Comparison of ENCODE assay signal across 15 mouse cellular contexts in the genomic region with DNA sequence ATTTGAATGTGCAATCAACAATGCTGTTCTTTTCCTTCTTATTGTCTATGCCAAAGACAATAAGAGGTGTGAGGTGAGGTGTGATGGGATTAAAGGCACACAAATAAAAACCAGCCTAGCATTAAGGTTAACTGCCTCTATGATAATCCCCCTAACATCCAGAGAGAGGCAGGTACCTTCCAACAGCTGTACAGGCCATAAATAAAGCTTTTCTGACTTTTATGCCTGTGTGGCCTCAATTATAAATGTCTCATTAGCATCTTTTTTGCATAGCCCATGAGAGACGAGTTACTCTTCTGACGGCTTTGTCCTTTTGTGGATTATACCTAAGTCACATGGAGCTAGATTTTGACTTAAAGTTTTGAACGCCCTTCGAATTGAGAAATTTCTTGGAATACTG.
"Had no signal": no experiment of that assay in that cellular context is flagged by ENCODE, and none has a peak within 500 bp of the region (broad histone marks: within the 10 kb centered on the region; RNA-seq: fewer than 3 reads in every experiment).

No protein-coding gene starts in this region.

- H3K4me1 ChIP-seq: midbrain, embryonic 10.5 days; midbrain, embryonic 13.5 days; midbrain, embryonic 15.5 days; stomach, embryonic 15.5 days had no signal

- H3K4me3 ChIP-seq: liver, embryonic 12.5 days; midbrain, embryonic 10.5 days; midbrain, embryonic 13.5 days; midbrain, embryonic 15.5 days; stomach, embryonic 15.5 days had no signal

- H3K9me3 ChIP-seq: liver, embryonic 12.5 days; midbrain, embryonic 10.5 days; midbrain, embryonic 13.5 days; midbrain, embryonic 15.5 days; stomach, embryonic 15.5 days had no signal

- H3K36me3 ChIP-seq: liver, embryonic 12.5 days; midbrain, embryonic 10.5 days; midbrain, embryonic 13.5 days; midbrain, embryonic 15.5 days; stomach, embryonic 15.5 days had no signal

- H3K9ac ChIP-seq: liver, embryonic 14.5 days; lung, embryonic 14.5 days; midbrain, embryonic 13.5 days; midbrain, embryonic 15.5 days; stomach, embryonic 15.5 days had no signal

- DNase-seq: lung, adult 18-20 months; lung, embryonic 14.5 days; lung, postnatal 10 days; lung, postnatal 4 days; right cerebral cortex, postnatal 14 days; thymus, adult 2 months; thymus, postnatal 25 days; thymus, postnatal 4 days had no signal

- H3K27ac ChIP-seq: liver, embryonic 12.5 days; liver, embryonic 14.5 days; midbrain, embryonic 10.5 days; midbrain, embryonic 13.5 days; midbrain, embryonic 15.5 days; stomach, embryonic 15.5 days; stomach, postnatal 0 days had no signal

- H3K27me3 ChIP-seq: liver, embryonic 12.5 days; midbrain, embryonic 13.5 days; midbrain, embryonic 15.5 days; stomach, embryonic 15.5 days had no signal

- ATAC-seq: liver, embryonic 12.5 days; midbrain, embryonic 13.5 days; midbrain, embryonic 15.5 days had no signal

- H3K4me2 ChIP-seq: liver, embryonic 12.5 days; lung, embryonic 14.5 days; midbrain, embryonic 13.5 days; midbrain, embryonic 15.5 days; stomach, embryonic 15.5 days had no signal
